Mouse (Mus musculus) stomach, postnatal 0 days (tissue): Measurements from ENCODE around the gene Taf3. TPM values are rescaled to one million over a fixed set of nuclear protein-coding genes. Genes with fewer than 3 reads are reported as not detected.

Source experiments
- ATAC-seq: fragments of 200-750 bp; cut with Nextera tagmentation; 2 replicates; pipeline ENCODE4 v1.8.0; 2017; ENCODE audit not compliant: low FRiP score, low TSS enrichment
- DNase-seq: peaks from one replicate; pipeline ENCODE4 v3.0.0-alpha.2; 2016; ENCODE audit warnings: low spot score
- H3K27ac ChIP-seq: fragments of 300-500 bp; sonication (generic); replicated peaks from 2 replicates; pipeline ENCODE4 v1.5.1; 2014; ENCODE audit warnings: mild to moderate bottlenecking, control low read depth
- H3K27me3 ChIP-seq: fragments of 300-500 bp; sonication (generic); 2 replicates; pipeline ENCODE4 v1.6.1; 2014; ENCODE audit warnings: low read length; ENCODE audit not compliant: control insufficient read depth, insufficient read depth
- H3K36me3 ChIP-seq: fragments of 300-500 bp; sonication (generic); 2 replicates; pipeline ENCODE4 v1.6.1; 2014; ENCODE audit warnings: low read length, mixed read lengths; ENCODE audit not compliant: control insufficient read depth, insufficient read depth
- H3K4me1 ChIP-seq: fragments of 300-500 bp; sonication (generic); replicated peaks from 2 replicates; pipeline ENCODE4 v1.6.1; 2014; ENCODE audit warnings: antibody characterized with exemption; ENCODE audit not compliant: control insufficient read depth, insufficient read depth
- H3K4me2 ChIP-seq: fragments of 300-500 bp; sonication (generic); replicated peaks from 2 replicates; pipeline ENCODE4 v1.6.1; 2014; ENCODE audit warnings: low read depth, mild to moderate bottlenecking, control low read depth, moderate library complexity
- H3K4me3 ChIP-seq: fragments of 300-500 bp; sonication (generic); 2 replicates; pipeline ENCODE4 v1.5.1; 2014; ENCODE audit warnings: low read depth, low read length, control low read depth
- H3K9ac ChIP-seq: fragments of 300-500 bp; sonication (generic); 2 replicates; pipeline ENCODE4 v1.6.1; 2014; ENCODE audit warnings: mild to moderate bottlenecking, low read length, control low read depth, mixed read lengths
- H3K9me3 ChIP-seq: fragments of 300-500 bp; sonication (generic); 2 replicates; pipeline ENCODE4 v1.6.1; 2016; ENCODE audit warnings: low read length; ENCODE audit not compliant: control insufficient read depth
- CTCF ChIP-seq: IDR thresholded peaks from 2 replicates; pipeline ENCODE4 v1.5.1; 2016; ENCODE audit warnings: antibody characterized with exemption, low read depth, mild to moderate bottlenecking, moderate library complexity
- EP300 ChIP-seq: optimal IDR thresholded peaks from 2 replicates; pipeline ENCODE3; 2016; ENCODE audit warnings: antibody characterized with exemption
- WGBS: fragments of 180-500 bp; shearing (Covaris S2); extraction: QIAGEN DNeasy Blood & Tissue Kit; methylation state at CpG from one replicate; pipeline ENCODE4 v1.1.7; 2014; 5-methylcytosine and 5-hydroxymethylcytosine counted together
- polyA plus RNA-seq: library from polyadenylated mRNA; unstranded; fragments of >200 nt; fragmentation: Nextera tagmentation; extraction: Ambion mirVana; gene quantifications from 2 replicates; pipeline ENCODE4 v1.2.1, GENCODE M21; 2015

Gene Taf3
- polyA plus RNA-seq, 1 experiment from 2014 or later: 4.9 TPM

- Histone ChIP-seq H3K9ac (peak overlapping the region; percentile 51), H3K9me3 (no peaks in the 10 kb centered on the region), H3K4me1 (peaks cover 4% of the 10 kb centered on the region; the same call in 1 of the 2 replicates), H3K36me3 (no peaks in the 10 kb centered on the region), H3K4me3 (peak overlapping the region; percentile 51), H3K4me2 (peak overlapping the region; percentile 91), H3K27me3 (peaks cover 5% of the 10 kb centered on the region; the same call in 1 of the 2 replicates), H3K27ac (peak overlapping the region; percentile 53; the same call in 1 of the 2 replicates)
- DNase-seq: peak; percentile 34
- no peak for ATAC-seq
- TF ChIP-seq EP300 (no peak), CTCF (no peak)
- 2% methylated on average over 35 of the region's 35 CpGs for WGBS
Measured at GRCm38 (mm10) chr2:9877326-9877690, 171.1 kb downstream of the Taf3 start.

GRCm38 (mm10) chr2:9876621-9877325 is 171.6 kb downstream of the Taf3 start:
- ATAC-seq (no peak), DNase-seq (no peak)
- 17% methylated on average over 31 of the region's 31 CpGs for WGBS
- peak overlapping the region; percentile 91 for H3K4me2 ChIP-seq
- H3K9me3 ChIP-seq: no peaks in the 10 kb centered on the region
- TF ChIP-seq CTCF: no peak
- no peak for TF ChIP-seq EP300
- H3K27ac ChIP-seq: no peak overlapping the region
- peak overlapping the region; percentile 51 for H3K9ac ChIP-seq
- no peaks in the 10 kb centered on the region for H3K36me3 ChIP-seq
- peaks cover 5% of the 10 kb centered on the region; the same call in 1 of the 2 replicates for H3K27me3 ChIP-seq
- peak overlapping the region; percentile 51 for H3K4me3 ChIP-seq
- H3K4me1 ChIP-seq: peaks cover 4% of the 10 kb centered on the region; the same call in 1 of the 2 replicates

- peaks cover 3% of the 10 kb centered on the region; the same call in 1 of the 2 replicates for H3K27me3 ChIP-seq
- H3K9me3 ChIP-seq: no peaks in the 10 kb centered on the region
- no peak overlapping the region for H3K9ac ChIP-seq
- peaks cover 4% of the 10 kb centered on the region; the same call in 1 of the 2 replicates for H3K4me1 ChIP-seq
- no peaks in the 10 kb centered on the region for H3K36me3 ChIP-seq
- ATAC-seq (no peak), DNase-seq (no peak)
- H3K27ac ChIP-seq: no peak overlapping the region
- peak overlapping the region; percentile 51 for H3K4me3 ChIP-seq
- TF ChIP-seq EP300: no peak
- TF ChIP-seq CTCF: no peak
- H3K4me2 ChIP-seq: no peak overlapping the region; the same call in 1 of the 2 replicates
- WGBS: 44% methylated on average over 12 of the region's 12 CpGs
Measured at GRCm38 (mm10) chr2:9875676-9876357, 172.6 kb downstream of the Taf3 start.

GRCm38 (mm10) chr2:9875220-9875619 is 173.2 kb downstream of the Taf3 start:
- TF ChIP-seq CTCF (no peak), EP300 (no peak)
- no peak overlapping the region for H3K9ac ChIP-seq
- no peak overlapping the region for H3K27ac ChIP-seq
- peaks cover 4% of the 10 kb centered on the region; the same call in 1 of the 2 replicates for H3K4me1 ChIP-seq
- no peak for ATAC-seq
- H3K36me3 ChIP-seq: no peaks in the 10 kb centered on the region
- H3K9me3 ChIP-seq: no peaks in the 10 kb centered on the region
- 28% methylated on average over 4 of the region's 4 CpGs for WGBS
- H3K4me2 ChIP-seq: peak overlapping the region; percentile 23; the same call in 1 of the 2 replicates
- H3K4me3 ChIP-seq: 0 out of 2 replicates have a peak overlapping the region, but pooled peaks have one; percentile 4
- DNase-seq: no peak
- 0 out of 2 replicates have a peak, but pooled peaks cover 2% of the 10 kb centered on the region for H3K27me3 ChIP-seq

GRCm38 (mm10) chr2:9874467-9875219 is 173.8 kb downstream of the Taf3 start:
- Histone ChIP-seq H3K27me3 (0 out of 2 replicates have a peak, but pooled peaks cover 2% of the 10 kb centered on the region), H3K36me3 (no peaks in the 10 kb centered on the region), H3K27ac (no peak overlapping the region), H3K4me3 (0 out of 2 replicates have a peak overlapping the region, but pooled peaks have one; percentile 4), H3K9ac (no peak overlapping the region), H3K9me3 (no peaks in the 10 kb centered on the region), H3K4me2 (peak overlapping the region; percentile 23), H3K4me1 (peaks cover 4% of the 10 kb centered on the region; the same call in 1 of the 2 replicates)
- TF ChIP-seq EP300: no peak
- TF ChIP-seq CTCF: no peak
- DNase-seq: no peak
- 19% methylated on average over 39 of the region's 39 CpGs for WGBS
- no peak for ATAC-seq
